Mouse (Mus musculus) urinary bladder, postnatal 0 days (tissue): ENCODE data around the gene Esp6. TPM values are rescaled to one million over a fixed set of nuclear protein-coding genes. Genes with fewer than 3 reads are reported as not detected.

Source experiments
- polyA plus RNA-seq: library from polyadenylated mRNA; unstranded; fragments of >200 nt; fragmentation: Nextera tagmentation; extraction: Ambion mirVana; gene quantifications from 2 replicates; pipeline ENCODE4 v1.2.1, GENCODE M21; 2015

Esp6 gene
- polyA plus RNA-seq, result not detected in 2 replicates

DNA sequence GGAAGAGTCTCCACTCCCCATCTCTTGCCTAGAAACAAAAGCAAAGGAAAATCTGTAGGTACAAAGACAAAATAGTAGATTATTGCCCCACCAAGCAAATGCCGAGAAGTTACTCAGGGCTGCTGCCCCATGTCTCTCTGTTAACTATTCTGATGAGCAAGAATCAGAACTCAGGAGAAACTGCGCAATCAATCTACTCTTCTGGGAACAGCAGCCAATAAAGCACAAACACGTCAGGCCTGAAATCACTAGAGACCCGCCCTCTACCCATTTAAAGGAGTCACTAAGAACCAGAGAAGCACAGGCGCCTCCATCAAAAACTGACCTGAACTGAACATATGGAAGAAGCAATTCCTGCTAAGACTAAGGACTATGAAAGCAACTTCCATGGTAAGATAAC lies at the start of gene Esp6:
Esp6 (plus strand) TSS at position 301 of the 400 bp plus-strand sequence.

DNA sequence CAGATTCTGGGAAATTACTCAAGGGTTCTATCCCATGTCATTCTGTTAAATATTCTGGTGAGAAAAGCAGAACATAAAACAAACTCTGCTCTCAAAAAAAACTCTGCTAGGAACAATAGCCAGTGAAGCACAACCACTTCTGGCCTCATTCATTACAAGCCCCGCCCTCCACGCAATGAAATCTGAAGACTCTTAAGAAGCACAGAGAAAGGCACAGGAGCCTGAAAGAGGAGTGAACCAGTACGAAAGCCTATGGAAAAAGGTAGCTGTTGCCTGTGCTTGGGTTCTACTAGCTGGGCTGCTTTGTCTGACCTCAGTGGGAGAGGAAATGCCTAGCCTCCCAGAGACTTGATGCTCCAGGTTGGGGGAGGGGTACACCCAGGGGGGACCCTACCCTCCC lies 41.5 kb upstream of the Esp6 start, which contains the start of gene Esp8:
Esp8 (plus strand) TSS at position 205 of the 400 bp plus-strand sequence.

DNA sequence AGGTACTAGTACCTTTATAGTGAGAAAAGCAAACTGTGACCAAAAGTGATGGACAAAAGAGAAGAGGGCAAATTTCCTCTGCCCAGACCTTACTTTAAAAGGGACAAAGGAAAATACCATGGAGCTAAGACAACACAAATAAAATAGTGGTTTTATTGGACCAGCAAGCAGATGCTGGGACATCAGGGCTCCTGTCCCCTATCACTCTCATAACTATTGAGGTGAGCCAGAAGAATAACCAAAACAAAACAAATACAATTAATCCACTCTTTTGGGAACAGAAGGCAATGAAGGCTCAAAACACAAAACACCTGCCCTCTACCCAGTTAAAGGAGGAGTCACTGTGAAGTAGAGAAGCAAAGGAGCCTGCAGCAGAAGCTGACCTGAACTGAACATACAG lies 37.0 kb downstream of the Esp6 start, which contains the start of gene Esp4:
Esp4 (plus strand) TSS at position 301 of the 400 bp plus-strand sequence.

Other genes with a start within 250 kb of the Esp6 start
- gene Crisp1, start 242.3 kb upstream of the Esp6 start, polyA plus RNA-seq, result not detected in 2 replicates
- gene Esp8, start 41.5 kb upstream of the Esp6 start, polyA plus RNA-seq, result not detected in 2 replicates
- gene Esp4, start 37.1 kb downstream of the Esp6 start, polyA plus RNA-seq, result not detected in 2 replicates
- not detected in 2 replicates for gene Esp3, start 70.6 kb downstream of the Esp6 start, polyA plus RNA-seq
- not detected in 2 replicates for gene Esp1, start 165.6 kb downstream of the Esp6 start, polyA plus RNA-seq
- not detected in 2 replicates for gene Crisp2, start 245.5 kb downstream of the Esp6 start, polyA plus RNA-seq
- 0.11 and 0.37 TPM in 2 replicates for gene Rhag, start 249.6 kb downstream of the Esp6 start, polyA plus RNA-seq